Mouse (Mus musculus): ENCODE results near the gene Sin3a.

Sin3a gene

DNA sequence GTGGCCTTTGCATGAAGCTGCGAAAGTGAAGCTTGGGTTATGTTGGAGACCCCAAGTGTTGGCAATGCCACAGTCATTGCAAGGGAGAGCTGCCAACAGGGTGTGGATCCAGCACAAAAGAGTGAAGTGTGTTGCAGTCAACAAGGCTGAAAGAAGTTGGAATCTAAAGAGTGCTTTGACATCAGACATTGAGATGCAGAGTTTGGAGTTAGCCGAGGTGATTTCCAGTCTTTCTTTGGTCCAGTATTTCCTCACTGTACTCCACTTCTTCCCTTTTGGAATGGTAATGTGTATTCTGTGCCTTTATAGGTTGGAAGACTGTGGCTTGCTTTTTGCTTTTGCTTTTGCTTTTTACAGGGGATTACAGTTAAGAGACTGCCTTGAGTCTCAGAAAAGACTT lies 94.3 kb downstream of the Sin3a start:
- in situ Hi-C loops (cut with MboI), result no loop called here

DNA sequence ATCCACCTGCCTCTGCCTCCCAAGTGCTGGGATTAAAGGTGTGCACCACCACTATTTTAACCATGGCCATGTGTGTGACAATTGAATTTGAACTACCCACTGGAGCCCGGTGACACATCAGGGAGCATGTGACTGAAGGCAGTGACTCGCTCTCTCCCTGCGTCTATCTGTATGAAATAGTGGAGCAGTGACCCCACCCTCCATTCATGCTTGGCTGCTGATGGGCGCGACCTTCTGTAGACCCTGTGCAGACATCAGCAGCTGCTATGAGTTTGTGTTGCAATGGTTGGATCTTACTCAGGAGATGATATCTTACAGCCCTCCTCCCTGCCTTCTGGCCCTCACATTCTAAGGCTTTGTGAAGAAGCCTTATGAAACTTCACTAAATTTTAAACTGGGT lies 96.6 kb downstream of the Sin3a start:
- in situ Hi-C loops (cut with MboI), result no loop called here

Measured in mature B cell (primary cell).